Mouse (Mus musculus): ENCODE measurements around the gene Olfr914. TPM values are rescaled to one million over a fixed set of nuclear protein-coding genes. Genes with fewer than 3 reads are reported as not detected.

Olfr914 gene
- not detected for polyA plus RNA-seq (2014; fragmentation: Illumina TruSeq; extraction: RNeasy Lipid Tissue Mini Kit (QIAGEN cat#74804); ENCODE audit: low read depth, low replicate concordance)

DNA sequence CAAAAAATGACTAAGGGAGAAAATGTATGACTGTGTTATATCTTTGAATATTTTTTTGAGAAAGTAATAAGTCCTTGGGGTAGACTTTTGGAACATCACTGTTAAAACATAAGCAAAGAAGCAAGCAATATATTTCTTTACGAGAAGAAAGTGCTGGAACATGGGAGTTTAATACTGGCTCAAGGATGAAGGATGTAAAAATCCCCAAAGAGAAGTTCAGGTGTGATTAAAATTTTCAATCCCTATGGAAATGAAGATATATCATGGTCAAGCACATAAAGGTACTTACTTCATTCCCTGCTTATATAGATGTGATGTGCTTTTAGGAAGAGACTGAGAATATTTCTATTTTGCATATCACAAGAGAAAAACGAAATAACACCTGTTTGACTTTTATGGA is at the start of gene Olfr914:
Gene Olfr914 (plus strand): TSS at position 301 of the 400 bp plus-strand sequence.

DNA sequence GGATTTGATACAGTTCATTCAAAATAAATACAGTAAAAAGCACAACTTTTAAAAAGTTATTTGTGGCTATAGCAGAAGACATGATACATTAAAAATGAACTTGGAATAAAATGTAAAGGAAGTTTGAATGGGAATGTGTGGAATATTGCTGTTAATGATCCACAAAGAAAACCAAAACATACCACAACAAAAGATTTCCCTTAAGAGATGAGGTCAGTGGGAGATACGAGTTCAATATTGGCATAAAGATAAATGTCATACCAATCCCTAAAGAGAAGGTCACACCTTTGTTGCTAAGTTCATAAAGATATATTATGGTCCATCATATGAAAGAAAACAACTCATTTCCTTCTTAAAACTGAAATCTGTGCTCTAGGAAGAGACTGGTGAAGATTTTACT is 25.0 kb upstream of the Olfr914 start, which contains the start of gene Olfr912:
Gene Olfr912 (plus strand): TSS at position 301 of the 400 bp plus-strand sequence.

DNA sequence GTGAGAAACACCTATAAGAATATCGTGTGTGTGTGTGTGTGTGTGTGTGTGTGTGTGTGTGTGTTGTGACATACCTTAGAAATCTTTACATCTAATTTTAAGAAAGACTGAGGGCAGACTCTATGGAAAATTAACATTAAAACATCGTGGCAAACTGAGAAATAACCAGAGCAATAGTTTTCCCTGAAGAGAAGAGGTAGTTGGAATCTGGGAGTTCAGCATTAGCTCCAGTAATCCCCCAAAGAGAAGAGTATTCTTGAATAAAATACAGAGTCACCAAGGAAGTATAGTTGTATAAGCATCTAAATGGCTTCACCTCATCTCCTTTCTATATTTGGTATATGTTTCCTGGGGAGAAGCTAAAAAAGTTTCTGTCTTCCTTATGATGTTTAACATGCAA is 12.4 kb upstream of the Olfr914 start, which contains the start of gene Olfr913:
Gene Olfr913 (plus strand): TSS at position 301 of the 400 bp plus-strand sequence.

DNA sequence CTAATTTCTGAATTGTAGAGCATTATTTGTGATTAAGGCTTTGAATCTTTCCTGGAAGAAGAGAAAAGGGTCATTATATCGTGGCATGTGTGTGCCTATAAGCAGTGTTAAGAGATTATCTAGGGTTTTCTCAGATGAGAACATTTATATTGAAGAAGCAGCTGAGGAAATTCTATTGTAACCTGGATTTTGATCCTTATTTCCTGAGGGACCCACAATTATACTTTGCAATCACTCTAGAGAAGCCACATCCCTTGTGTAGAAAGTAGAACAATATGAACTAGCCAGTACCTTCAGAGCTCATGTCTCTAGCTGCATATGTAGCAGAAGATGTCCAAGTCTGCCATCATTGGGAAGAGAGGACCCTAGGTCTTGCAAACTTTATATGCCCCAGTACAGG is 54.9 kb downstream of the Olfr914 start, which contains the start of gene Olfr916:
Gene Olfr916 (minus strand): TSS at position 101 of the 400 bp plus-strand sequence.

Other genes with a start within 250 kb of the Olfr914 start
- gene Olfr250, start 238.2 kb upstream of the Olfr914 start, polyA plus RNA-seq (2014; fragmentation: Illumina TruSeq; extraction: RNeasy Lipid Tissue Mini Kit (QIAGEN cat#74804); ENCODE audit: low read depth, low replicate concordance) = not detected
- gene Olfr251, start 228.0 kb upstream of the Olfr914 start, polyA plus RNA-seq (2014; fragmentation: Illumina TruSeq; extraction: RNeasy Lipid Tissue Mini Kit (QIAGEN cat#74804); ENCODE audit: low read depth, low replicate concordance) = not detected
- gene Olfr147, start 203.4 kb upstream of the Olfr914 start, polyA plus RNA-seq (2014; fragmentation: Illumina TruSeq; extraction: RNeasy Lipid Tissue Mini Kit (QIAGEN cat#74804); ENCODE audit: low read depth, low replicate concordance) = not detected
- not detected for gene Olfr901, start 175.6 kb upstream of the Olfr914 start, polyA plus RNA-seq (2014; fragmentation: Illumina TruSeq; extraction: RNeasy Lipid Tissue Mini Kit (QIAGEN cat#74804); ENCODE audit: low read depth, low replicate concordance)
- gene Olfr902, start 157.4 kb upstream of the Olfr914 start, polyA plus RNA-seq (2014; fragmentation: Illumina TruSeq; extraction: RNeasy Lipid Tissue Mini Kit (QIAGEN cat#74804); ENCODE audit: low read depth, low replicate concordance) = not detected
- gene Olfr904, start 142.0 kb upstream of the Olfr914 start, polyA plus RNA-seq (2014; fragmentation: Illumina TruSeq; extraction: RNeasy Lipid Tissue Mini Kit (QIAGEN cat#74804); ENCODE audit: low read depth, low replicate concordance) = not detected
- gene Olfr905, start 134.0 kb upstream of the Olfr914 start, polyA plus RNA-seq (2014; fragmentation: Illumina TruSeq; extraction: RNeasy Lipid Tissue Mini Kit (QIAGEN cat#74804); ENCODE audit: low read depth, low replicate concordance) = not detected
- gene Olfr906, start 118.0 kb upstream of the Olfr914 start, polyA plus RNA-seq (2014; fragmentation: Illumina TruSeq; extraction: RNeasy Lipid Tissue Mini Kit (QIAGEN cat#74804); ENCODE audit: low read depth, low replicate concordance) = not detected
- gene Olfr907, start 109.3 kb upstream of the Olfr914 start, polyA plus RNA-seq (2014; fragmentation: Illumina TruSeq; extraction: RNeasy Lipid Tissue Mini Kit (QIAGEN cat#74804); ENCODE audit: low read depth, low replicate concordance) = not detected
- not detected for gene Olfr911-ps1, start 83.5 kb upstream of the Olfr914 start, polyA plus RNA-seq (2014; fragmentation: Illumina TruSeq; extraction: RNeasy Lipid Tissue Mini Kit (QIAGEN cat#74804); ENCODE audit: low read depth, low replicate concordance)
- gene Olfr910, start 67.3 kb upstream of the Olfr914 start, polyA plus RNA-seq (2014; fragmentation: Illumina TruSeq; extraction: RNeasy Lipid Tissue Mini Kit (QIAGEN cat#74804); ENCODE audit: low read depth, low replicate concordance) = not detected
- gene Olfr912, start 24.9 kb upstream of the Olfr914 start, polyA plus RNA-seq (2014; fragmentation: Illumina TruSeq; extraction: RNeasy Lipid Tissue Mini Kit (QIAGEN cat#74804); ENCODE audit: low read depth, low replicate concordance) = not detected
- not detected for gene Olfr913, start 12.3 kb upstream of the Olfr914 start, polyA plus RNA-seq (2014; fragmentation: Illumina TruSeq; extraction: RNeasy Lipid Tissue Mini Kit (QIAGEN cat#74804); ENCODE audit: low read depth, low replicate concordance)
- gene Olfr916, start 54.8 kb downstream of the Olfr914 start, polyA plus RNA-seq (2014; fragmentation: Illumina TruSeq; extraction: RNeasy Lipid Tissue Mini Kit (QIAGEN cat#74804); ENCODE audit: low read depth, low replicate concordance) = not detected
- not detected for gene Olfr917, start 60.7 kb downstream of the Olfr914 start, polyA plus RNA-seq (2014; fragmentation: Illumina TruSeq; extraction: RNeasy Lipid Tissue Mini Kit (QIAGEN cat#74804); ENCODE audit: low read depth, low replicate concordance)
- not detected for gene Olfr918, start 69.5 kb downstream of the Olfr914 start, polyA plus RNA-seq (2014; fragmentation: Illumina TruSeq; extraction: RNeasy Lipid Tissue Mini Kit (QIAGEN cat#74804); ENCODE audit: low read depth, low replicate concordance)
- gene Olfr919, start 98.6 kb downstream of the Olfr914 start, polyA plus RNA-seq (2014; fragmentation: Illumina TruSeq; extraction: RNeasy Lipid Tissue Mini Kit (QIAGEN cat#74804); ENCODE audit: low read depth, low replicate concordance) = not detected
- 28.2 TPM for gene Vwa5a, start 113.2 kb downstream of the Olfr914 start, polyA plus RNA-seq (2014; fragmentation: Illumina TruSeq; extraction: RNeasy Lipid Tissue Mini Kit (QIAGEN cat#74804); ENCODE audit: low read depth, low replicate concordance)
- 0.37 TPM for gene Olfr920, start 147.2 kb downstream of the Olfr914 start, polyA plus RNA-seq (2014; fragmentation: Illumina TruSeq; extraction: RNeasy Lipid Tissue Mini Kit (QIAGEN cat#74804); ENCODE audit: low read depth, low replicate concordance)
- gene Olfr921, start 168.0 kb downstream of the Olfr914 start, polyA plus RNA-seq (2014; fragmentation: Illumina TruSeq; extraction: RNeasy Lipid Tissue Mini Kit (QIAGEN cat#74804); ENCODE audit: low read depth, low replicate concordance) = not detected
- not detected for gene Olfr922, start 209.5 kb downstream of the Olfr914 start, polyA plus RNA-seq (2014; fragmentation: Illumina TruSeq; extraction: RNeasy Lipid Tissue Mini Kit (QIAGEN cat#74804); ENCODE audit: low read depth, low replicate concordance)
- not detected for gene Olfr923, start 221.4 kb downstream of the Olfr914 start, polyA plus RNA-seq (2014; fragmentation: Illumina TruSeq; extraction: RNeasy Lipid Tissue Mini Kit (QIAGEN cat#74804); ENCODE audit: low read depth, low replicate concordance)
- gene Olfr924, start 239.3 kb downstream of the Olfr914 start, polyA plus RNA-seq (2014; fragmentation: Illumina TruSeq; extraction: RNeasy Lipid Tissue Mini Kit (QIAGEN cat#74804); ENCODE audit: low read depth, low replicate concordance) = not detected
- not detected for gene Olfr26, start 250.0 kb downstream of the Olfr914 start, polyA plus RNA-seq (2014; fragmentation: Illumina TruSeq; extraction: RNeasy Lipid Tissue Mini Kit (QIAGEN cat#74804); ENCODE audit: low read depth, low replicate concordance)

Measured in adipose tissue, adult 10 weeks (tissue).